Mouse (Mus musculus) hindbrain, embryonic 16.5 days (tissue): ENCODE results near the gene Ak4. TPM values are rescaled to one million over a fixed set of nuclear protein-coding genes. Genes with fewer than 3 reads are reported as not detected.
A peak's percentile ranks its signal among the peaks of the same experiment; 100 is the strongest.

Experiments
- ATAC-seq: fragments of 200-750 bp; cut with Nextera tagmentation; 2 replicates; pipeline ENCODE4 v1.8.0; 2017; ENCODE audit warnings: moderate TSS enrichment, moderate library complexity
- H3K27ac ChIP-seq: fragments of 300-500 bp; sonication (generic); 2 replicates; pipeline ENCODE4 v1.5.1; 2014; ENCODE audit warnings: low read depth, mild to moderate bottlenecking, control low read depth, low read length, moderate library complexity
- H3K27me3 ChIP-seq: fragments of 300-500 bp; sonication (generic); replicated peaks from 2 replicates; pipeline ENCODE4 v1.6.1; 2014; ENCODE audit warnings: low read length; ENCODE audit not compliant: control insufficient read depth, insufficient read depth
- H3K36me3 ChIP-seq: fragments of 300-500 bp; sonication (generic); 2 replicates; pipeline ENCODE4 v1.6.1; 2014; ENCODE audit warnings: mild to moderate bottlenecking, low read length, moderate library complexity, mixed read lengths; ENCODE audit not compliant: control insufficient read depth, insufficient read depth
- H3K4me1 ChIP-seq: fragments of 300-500 bp; sonication (generic); 2 replicates; pipeline ENCODE4 v1.6.1; 2014; ENCODE audit warnings: low read depth, low read length; ENCODE audit not compliant: control insufficient read depth, insufficient read depth
- H3K4me2 ChIP-seq: fragments of 300-500 bp; sonication (generic); 2 replicates; pipeline ENCODE4 v1.6.1; 2014; ENCODE audit warnings: mild to moderate bottlenecking, low read length, control low read depth, moderate library complexity
- H3K4me3 ChIP-seq: fragments of 300-500 bp; sonication (generic); 2 replicates; pipeline ENCODE4 v1.5.1; 2014; ENCODE audit warnings: mild to moderate bottlenecking, low read length, control low read depth, moderate library complexity
- H3K9ac ChIP-seq: fragments of 300-500 bp; sonication (generic); 2 replicates; pipeline ENCODE4 v1.6.1; 2014; ENCODE audit warnings: low read depth, mild to moderate bottlenecking, control low read depth, low read length, moderate library complexity
- H3K9me3 ChIP-seq: fragments of 300-500 bp; sonication (generic); 2 replicates; pipeline ENCODE4 v1.6.1; 2014; ENCODE audit warnings: mild to moderate bottlenecking, low read length, moderate library complexity; ENCODE audit not compliant: control insufficient read depth
- WGBS: fragments of 180-500 bp; shearing (Covaris S2); extraction: QIAGEN DNeasy Blood & Tissue Kit; methylation state at CpG from one replicate; pipeline ENCODE4 v1.1.7; 2014; 5-methylcytosine and 5-hydroxymethylcytosine counted together
- polyA plus RNA-seq: library from polyadenylated mRNA; unstranded; fragments of >200 nt; fragmentation: Nextera tagmentation; extraction: Ambion mirVana; gene quantifications from 2 replicates; pipeline ENCODE4 v1.2.1, GENCODE M21; 2015

Gene Ak4
- polyA plus RNA-seq, 1 experiment from 2014 or later = 12.9 TPM

DNA sequence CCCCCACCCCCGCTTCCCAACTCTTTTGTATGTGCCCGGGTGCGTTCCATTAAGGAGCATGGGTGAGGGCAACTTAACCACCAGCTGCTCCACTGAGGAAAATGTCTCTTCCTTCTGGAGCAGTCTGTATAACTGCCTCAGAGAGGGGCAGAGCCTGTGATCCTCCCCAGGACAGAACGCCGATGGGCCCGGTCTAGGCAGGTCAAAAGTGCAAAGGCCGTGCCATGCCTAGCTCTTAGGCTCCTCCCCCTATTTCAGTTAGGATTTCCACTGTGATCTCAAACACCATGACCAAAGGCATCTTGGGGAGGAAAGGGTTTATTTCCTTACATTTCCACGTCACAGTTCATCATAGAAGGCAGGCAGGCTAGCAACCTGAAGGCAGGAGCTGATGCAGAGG lies 29.6 kb downstream of the Ak4 start:
- 90% methylated on average over 8 of the region's 8 CpGs for WGBS
- H3K27me3 ChIP-seq = no peaks in the 10 kb centered on the region
- no peak overlapping the region for H3K27ac ChIP-seq
- no peak overlapping the region for H3K4me3 ChIP-seq
- H3K4me1 ChIP-seq = no peaks in the 10 kb centered on the region
- no peaks in the 10 kb centered on the region for H3K36me3 ChIP-seq
- no peak for ATAC-seq
- H3K9me3 ChIP-seq = no peaks in the 10 kb centered on the region
- no peak overlapping the region for H3K4me2 ChIP-seq
- H3K9ac ChIP-seq = no peak overlapping the region

DNA sequence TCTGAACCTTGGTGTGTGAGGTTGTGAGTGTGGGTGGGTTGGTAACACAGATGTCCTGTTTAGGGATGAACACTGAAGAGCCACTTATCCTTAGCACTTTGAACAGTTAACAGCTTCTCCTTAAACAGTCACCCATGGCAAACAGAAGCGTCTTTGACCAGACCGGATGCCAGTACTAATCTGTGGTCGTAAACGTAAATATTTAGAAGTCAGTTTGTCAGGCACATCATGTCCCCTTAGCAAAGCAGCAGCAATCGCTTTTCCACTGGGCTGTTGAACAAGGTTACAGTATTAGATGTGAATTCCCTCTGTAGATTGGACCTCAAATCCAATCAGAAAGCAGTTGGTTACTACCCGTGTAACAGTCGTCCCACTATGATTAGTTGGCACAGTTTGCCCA lies 30.3 kb downstream of the Ak4 start:
- Histone ChIP-seq H3K27me3 (no peaks in the 10 kb centered on the region), H3K4me3 (no peak overlapping the region), H3K36me3 (no peaks in the 10 kb centered on the region), H3K27ac (no peak overlapping the region), H3K4me1 (no peaks in the 10 kb centered on the region), H3K9me3 (no peaks in the 10 kb centered on the region), H3K9ac (no peak overlapping the region), H3K4me2 (no peak overlapping the region)
- no peak for ATAC-seq
- 88% methylated on average over 7 of the region's 7 CpGs for WGBS

DNA sequence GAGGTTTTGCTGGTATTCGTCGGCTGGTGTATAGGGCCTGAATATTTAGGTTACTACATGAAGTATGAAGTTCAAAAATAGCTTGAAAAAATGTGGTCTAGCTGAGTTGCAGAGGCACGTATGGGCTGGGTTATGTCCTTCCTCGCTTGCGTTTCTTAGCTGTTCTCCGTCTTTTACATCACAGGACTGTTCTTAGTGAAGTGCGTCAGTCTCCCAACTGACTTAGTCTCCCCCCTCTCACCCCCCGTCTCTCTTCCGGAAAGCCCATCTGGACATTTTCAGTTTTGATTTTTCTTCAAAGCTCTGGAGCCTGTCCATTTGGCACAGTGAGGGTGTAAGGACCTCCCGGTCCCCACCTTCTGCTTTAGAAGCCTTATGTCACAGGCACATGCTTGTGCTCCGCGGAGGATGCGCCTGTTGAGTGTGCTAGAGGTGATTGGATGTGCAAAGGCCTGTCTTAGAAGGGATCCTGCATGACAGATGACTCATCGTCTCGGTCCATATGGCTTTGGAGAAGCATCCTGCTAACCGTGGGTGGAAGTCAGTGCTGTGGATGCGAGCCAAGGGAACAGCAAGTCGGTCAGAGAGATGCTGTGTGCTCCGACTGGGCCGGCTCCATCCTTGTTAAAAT lies 31.2 kb downstream of the Ak4 start:
- ATAC-seq = peak; percentile 94
- Histone ChIP-seq H3K4me3 (no peak overlapping the region), H3K27me3 (no peaks in the 10 kb centered on the region), H3K27ac (no peak overlapping the region), H3K4me1 (no peaks in the 10 kb centered on the region), H3K9me3 (no peaks in the 10 kb centered on the region), H3K4me2 (no peak overlapping the region), H3K36me3 (no peaks in the 10 kb centered on the region), H3K9ac (no peak overlapping the region)
- 83% methylated on average over 20 of the region's 20 CpGs for WGBS

DNA sequence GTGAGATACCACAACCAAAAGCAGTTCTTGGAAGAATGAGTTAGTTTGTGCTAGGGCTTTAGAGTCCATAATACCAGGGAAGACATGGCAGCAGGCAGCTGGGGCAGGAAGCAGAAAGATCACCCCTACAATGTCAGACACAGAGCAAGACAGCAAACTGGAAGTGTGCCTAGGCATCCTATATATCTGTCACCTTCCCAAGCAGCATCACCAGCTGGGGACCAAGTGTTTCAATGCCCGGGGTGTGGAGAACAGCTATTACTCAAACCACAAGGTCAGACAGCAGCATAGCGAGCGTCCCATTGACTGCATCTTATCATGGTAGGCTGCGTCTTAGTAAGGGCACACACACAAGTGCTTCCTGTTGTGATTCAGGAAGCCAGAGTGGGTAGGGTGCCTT lies 32.0 kb downstream of the Ak4 start:
- no peaks in the 10 kb centered on the region for H3K36me3 ChIP-seq
- no peaks in the 10 kb centered on the region for H3K27me3 ChIP-seq
- H3K27ac ChIP-seq = no peak overlapping the region; the same call in 1 of the 2 replicates
- no peak overlapping the region for H3K4me3 ChIP-seq
- ATAC-seq = no peak
- WGBS = 70% methylated on average over 4 of the region's 4 CpGs
- no peaks in the 10 kb centered on the region for H3K9me3 ChIP-seq
- H3K4me1 ChIP-seq = no peaks in the 10 kb centered on the region
- no peak overlapping the region for H3K9ac ChIP-seq
- no peak overlapping the region for H3K4me2 ChIP-seq

DNA sequence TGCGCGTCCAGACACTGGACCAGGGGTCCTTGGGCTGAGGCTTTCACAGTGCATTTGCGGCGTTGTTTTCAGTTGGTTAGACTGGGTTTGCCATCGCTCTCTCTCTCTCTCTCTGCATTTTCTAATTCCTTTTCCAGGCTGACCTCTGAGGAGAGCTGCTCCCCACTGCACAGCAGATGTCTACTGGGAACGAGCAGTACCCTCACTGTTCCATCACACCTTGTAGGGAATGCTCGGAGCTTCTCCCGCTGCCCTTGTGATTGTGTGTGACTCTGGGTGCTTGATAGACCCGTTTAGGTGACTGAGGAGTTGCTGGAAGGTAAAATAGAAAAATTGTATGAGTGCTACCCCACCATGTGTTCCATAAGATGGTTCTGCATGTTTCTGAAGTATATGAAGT lies 33.8 kb downstream of the Ak4 start:
- H3K27ac ChIP-seq = no peak overlapping the region
- no peaks in the 10 kb centered on the region for H3K36me3 ChIP-seq
- H3K4me2 ChIP-seq = no peak overlapping the region
- no peaks in the 10 kb centered on the region for H3K27me3 ChIP-seq
- H3K4me1 ChIP-seq = no peaks in the 10 kb centered on the region
- no peak overlapping the region for H3K9ac ChIP-seq
- ATAC-seq = no peak
- WGBS = 89% methylated on average over 9 of the region's 9 CpGs
- no peaks in the 10 kb centered on the region for H3K9me3 ChIP-seq
- no peak overlapping the region for H3K4me3 ChIP-seq

DNA sequence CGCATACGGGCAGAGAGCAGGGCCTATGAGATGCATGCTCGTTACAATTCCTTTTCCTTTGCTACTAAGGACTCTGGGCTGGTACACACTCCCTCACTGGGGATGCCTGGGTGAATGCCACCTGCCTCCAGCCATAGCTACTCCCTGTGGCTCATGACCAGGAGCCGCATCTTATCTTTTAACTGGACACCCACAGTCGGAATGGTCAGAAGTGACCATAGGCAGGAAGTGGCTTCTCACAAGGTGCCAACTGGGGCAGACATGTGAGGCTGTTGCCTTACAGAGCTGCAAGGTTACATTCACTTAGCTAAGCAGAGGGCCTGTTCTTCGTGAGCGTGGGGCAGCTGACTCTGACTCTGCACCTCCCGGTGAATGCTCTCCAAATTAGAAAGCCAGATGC lies 38.1 kb downstream of the Ak4 start:
- Histone ChIP-seq H3K36me3 (no peaks in the 10 kb centered on the region), H3K4me3 (no peak overlapping the region), H3K27me3 (no peaks in the 10 kb centered on the region), H3K9ac (no peak overlapping the region), H3K9me3 (no peaks in the 10 kb centered on the region), H3K4me1 (no peaks in the 10 kb centered on the region), H3K27ac (no peak overlapping the region), H3K4me2 (no peak overlapping the region)
- no peak for ATAC-seq
- 92% methylated on average over 8 of the region's 8 CpGs for WGBS

DNA sequence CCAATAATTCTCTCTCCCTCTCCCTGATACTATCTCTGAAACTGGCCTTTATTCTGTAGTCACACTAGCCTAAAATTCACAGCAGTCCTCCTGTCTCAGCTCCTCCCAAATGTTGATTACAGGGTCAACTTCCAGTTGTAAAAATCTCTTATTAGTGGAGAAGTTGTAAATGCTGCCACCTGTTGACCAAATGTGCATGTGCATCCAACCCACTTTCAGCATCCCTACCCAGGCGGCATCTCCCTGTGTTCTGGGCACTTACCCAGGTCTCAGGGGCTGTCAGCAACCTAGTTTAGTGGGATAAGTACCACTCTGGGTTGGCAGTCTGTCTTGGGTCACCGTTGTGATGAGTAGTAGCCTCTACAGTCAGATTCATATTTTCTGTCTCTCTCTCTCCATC lies 39.3 kb downstream of the Ak4 start:
- Histone ChIP-seq H3K9ac (no peak overlapping the region), H3K4me3 (no peak overlapping the region), H3K9me3 (no peaks in the 10 kb centered on the region), H3K4me1 (no peaks in the 10 kb centered on the region), H3K4me2 (no peak overlapping the region), H3K27ac (no peak overlapping the region), H3K36me3 (no peaks in the 10 kb centered on the region), H3K27me3 (no peaks in the 10 kb centered on the region)
- 50% methylated on average over 2 of the region's 2 CpGs for WGBS
- ATAC-seq = peak; percentile 50; the same call in 1 of the 2 replicates

DNA sequence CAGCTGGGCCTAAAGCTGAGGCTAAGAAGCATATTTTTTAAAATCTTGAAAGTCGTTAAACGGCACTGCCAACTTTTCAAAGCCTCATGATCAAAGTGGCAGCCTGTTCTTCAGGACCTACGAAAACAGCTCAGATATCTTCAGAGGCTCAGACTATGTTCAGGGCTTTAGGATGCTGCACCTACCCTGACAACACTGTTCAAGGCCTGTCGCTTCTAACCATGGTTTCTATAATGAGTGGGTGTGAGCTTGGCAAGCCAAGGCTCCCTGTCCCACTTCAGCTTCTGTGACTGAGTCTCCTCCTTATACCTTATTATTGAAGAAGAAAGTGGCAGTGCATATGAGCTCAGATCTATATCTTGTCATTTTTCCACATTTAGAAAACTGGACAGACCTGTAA lies 40.3 kb downstream of the Ak4 start:
- no peak overlapping the region for H3K4me3 ChIP-seq
- H3K9ac ChIP-seq = no peak overlapping the region
- H3K36me3 ChIP-seq = no peaks in the 10 kb centered on the region
- no peaks in the 10 kb centered on the region for H3K27me3 ChIP-seq
- no peaks in the 10 kb centered on the region for H3K9me3 ChIP-seq
- H3K4me2 ChIP-seq = no peak overlapping the region
- ATAC-seq = no peak
- 94% methylated on average over 4 of the region's 4 CpGs for WGBS
- H3K27ac ChIP-seq = no peak overlapping the region
- no peaks in the 10 kb centered on the region for H3K4me1 ChIP-seq

DNA sequence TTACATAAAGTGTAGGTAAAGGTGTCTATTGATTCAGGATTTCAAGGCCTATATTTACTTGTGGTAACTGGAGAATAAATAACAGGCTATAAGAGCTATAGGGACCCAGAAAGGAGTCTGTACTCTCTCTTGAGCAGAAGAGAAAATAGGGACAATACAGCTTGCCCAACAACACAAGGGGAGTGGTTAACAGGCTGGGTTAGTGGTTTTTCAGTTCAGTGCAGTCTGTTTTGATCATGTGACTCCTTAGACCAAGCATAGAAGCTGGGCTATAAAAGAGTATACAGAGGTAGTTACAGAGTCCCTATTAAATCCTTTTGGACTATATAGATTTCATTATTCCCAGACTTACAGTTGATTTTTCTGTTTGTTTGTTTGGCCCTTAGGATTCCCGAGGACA lies 41.0 kb downstream of the Ak4 start:
- 97% methylated on average over 1 of the region's 1 CpGs for WGBS
- H3K27me3 ChIP-seq = no peaks in the 10 kb centered on the region
- no peak for ATAC-seq

DNA sequence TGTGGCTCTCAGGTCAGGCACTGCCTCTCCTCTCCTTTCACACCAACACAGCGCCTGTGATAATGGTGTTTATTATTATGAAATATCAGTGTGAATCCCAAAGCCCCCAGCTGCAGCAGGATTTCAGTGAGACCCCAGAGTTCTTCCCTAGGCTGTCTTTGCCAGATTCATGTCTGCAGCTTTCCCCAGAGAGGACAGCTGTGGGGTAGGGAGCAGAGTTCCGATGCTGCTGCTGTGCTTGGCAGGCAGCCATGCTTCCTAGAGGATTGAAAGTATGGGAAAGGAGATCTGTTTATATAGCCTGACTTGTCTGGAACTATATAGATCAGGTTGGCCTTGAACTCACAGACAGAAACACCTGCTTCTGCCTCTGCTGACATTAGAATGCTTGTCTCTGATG lies 43.0 kb downstream of the Ak4 start:
- H3K27me3 ChIP-seq = no peaks in the 10 kb centered on the region
- H3K9ac ChIP-seq = no peak overlapping the region
- H3K36me3 ChIP-seq = no peaks in the 10 kb centered on the region
- no peak overlapping the region for H3K4me3 ChIP-seq
- no peaks in the 10 kb centered on the region for H3K4me1 ChIP-seq
- no peak overlapping the region for H3K4me2 ChIP-seq
- ATAC-seq = no peak
- H3K9me3 ChIP-seq = no peaks in the 10 kb centered on the region
- 71% methylated on average over 2 of the region's 2 CpGs for WGBS
- H3K27ac ChIP-seq = no peak overlapping the region

More for the DNA sequence above, 41.0 kb downstream of the Ak4 start:
- H3K27ac ChIP-seq = no peak overlapping the region
- H3K9me3 ChIP-seq = no peaks in the 10 kb centered on the region
- no peak overlapping the region for H3K4me3 ChIP-seq
- no peak overlapping the region for H3K9ac ChIP-seq
- H3K4me1 ChIP-seq = no peaks in the 10 kb centered on the region
- H3K4me2 ChIP-seq = no peak overlapping the region
- H3K36me3 ChIP-seq = no peaks in the 10 kb centered on the region
